In the genomic region with DNA sequence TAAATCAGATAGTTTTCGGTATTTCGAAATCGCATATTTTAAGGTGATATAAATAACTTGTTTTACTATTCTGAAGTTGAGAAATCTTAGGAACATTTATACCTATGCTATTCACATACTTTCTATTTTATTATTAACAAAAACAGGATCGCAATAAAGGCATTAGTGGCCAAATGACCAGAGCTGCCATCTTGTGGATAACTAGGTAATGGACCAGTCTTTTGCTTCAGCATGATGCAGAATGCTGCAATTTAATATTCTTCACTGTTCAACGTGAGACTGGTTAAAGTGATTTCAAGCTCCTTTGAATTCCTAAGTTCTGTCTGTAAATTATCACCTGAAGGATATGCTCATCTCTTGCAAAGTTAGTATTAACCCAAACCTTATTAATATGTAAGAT, we compare ENCODE assay signal across 16 mouse cellular contexts.
DNase-seq lines count a peak whose midpoint lies in the region; ATAC-seq and TF ChIP-seq lines count a peak whose summit lies in the region.
"Had no signal": no experiment of that assay in that cellular context is flagged by ENCODE, and none has a peak within 500 bp of the region (broad histone marks: within the 10 kb centered on the region; RNA-seq: fewer than 3 reads in every experiment).

No protein-coding gene starts in this region.

- H3K27me3 ChIP-seq in intestine, postnatal 0 days (replicated peaks; ENCODE audit: control insufficient read depth, insufficient read depth, low read length), result no peaks in the 10 kb centered on the region
- no peaks in the 10 kb centered on the region for H3K27me3 ChIP-seq in intestine, embryonic 16.5 days (replicated peaks; ENCODE audit: control insufficient read depth, insufficient read depth, low read length)
- H3K27me3 ChIP-seq: heart, embryonic 13.5 days; limb, embryonic 13.5 days; megakaryocyte, embryonic 14.5 days; neural tube, embryonic 12.5 days had no signal

- H3K9me3 ChIP-seq in intestine, postnatal 0 days (ENCODE audit: control insufficient read depth), result no peaks in the 10 kb centered on the region
- no peaks in the 10 kb centered on the region for H3K9me3 ChIP-seq in intestine, embryonic 16.5 days (ENCODE audit: control insufficient read depth, low read length)
- H3K9me3 ChIP-seq: heart, embryonic 13.5 days; limb, embryonic 13.5 days; megakaryocyte, embryonic 14.5 days; neural tube, embryonic 12.5 days had no signal

- no peaks in the 10 kb centered on the region for H3K4me1 ChIP-seq in intestine, postnatal 0 days (replicated peaks; ENCODE audit: control insufficient read depth, insufficient read depth, low read length)
- no peaks in the 10 kb centered on the region for H3K4me1 ChIP-seq in intestine, embryonic 16.5 days (ENCODE audit: control insufficient read depth, insufficient read depth, low read length)
- H3K4me1 ChIP-seq: heart, embryonic 13.5 days; limb, embryonic 13.5 days; megakaryocyte, embryonic 14.5 days; neural tube, embryonic 12.5 days had no signal

- peak; percentile 29 for DNase-seq in embryo, embryonic 10 days (ENCODE audit: low spot score)
- DNase-seq in embryo, embryonic 9.5 days (ENCODE audit: extremely low spot score), result no peak
- DNase-seq in 3T3-L1 (ENCODE audit: low read depth, low spot score), result peak; percentile 9
- DNase-seq in brain, embryonic 14.5 days (ENCODE audit: low read depth), result peak; percentile 69
- no peak for DNase-seq in left cerebral cortex, adult 9 months (ENCODE audit: low spot score in 2 of 2)
- DNase-seq: gastrocnemius, postnatal 14 days; kidney, postnatal 10 days; lung, adult 2 months; thymus, adult 18-20 months had no signal

- no peak overlapping the region for H3K4me2 ChIP-seq in intestine, postnatal 0 days (replicated peaks; ENCODE audit: low read depth)
- H3K4me2 ChIP-seq in intestine, embryonic 16.5 days (ENCODE audit: low read depth, low read length), result no peak overlapping the region
- H3K4me2 ChIP-seq: heart, embryonic 13.5 days; limb, embryonic 13.5 days; neural tube, embryonic 12.5 days had no signal

- peak; percentile 44 for TF ChIP-seq CTCF in intestine, postnatal 0 days (IDR thresholded peaks at IDR 0.05; ENCODE audit: low read depth)
- peak; percentile 42; the same call in 1 of the 2 replicates for TF ChIP-seq CTCF in brain, embryonic 14.5 days (IDR thresholded peaks at IDR 0.05; ENCODE audit: borderline replicate concordance, extremely low read depth, insufficient read depth, insufficient read length)

- no peak overlapping the region for H3K4me3 ChIP-seq in intestine, postnatal 0 days (ENCODE audit: low read depth, low read length)
- no peak overlapping the region for H3K4me3 ChIP-seq in intestine, embryonic 16.5 days (ENCODE audit: low read length)
- H3K4me3 ChIP-seq: heart, embryonic 13.5 days; limb, embryonic 13.5 days; megakaryocyte, embryonic 14.5 days; neural tube, embryonic 12.5 days had no signal

- no peak for TF ChIP-seq POLR2A in brain, embryonic 14.5 days (IDR thresholded peaks at IDR 0.05; ENCODE audit: borderline replicate concordance, extremely low read depth, insufficient read depth, insufficient read length, poor library complexity, severe bottlenecking)

- no peak overlapping the region for H3K27ac ChIP-seq in intestine, postnatal 0 days (ENCODE audit: low read depth, low read length)
- H3K27ac ChIP-seq in intestine, embryonic 16.5 days (ENCODE audit: low read length), result no peak overlapping the region
- H3K27ac ChIP-seq: heart, embryonic 13.5 days; limb, embryonic 13.5 days; neural tube, embryonic 12.5 days had no signal

- 76% methylated on average over 5 of the region's 5 CpGs for WGBS in intestine, postnatal 0 days
- 73% methylated on average over 5 of the region's 5 CpGs for WGBS in intestine, embryonic 16.5 days

- no peak for ATAC-seq in intestine, postnatal 0 days
- no peak for ATAC-seq in intestine, embryonic 16.5 days
- no peak for ATAC-seq in megakaryocyte-erythroid progenitor cell, adult 5-6 weeks (replicated peaks; ENCODE audit: low FRiP score, low TSS enrichment, poor library complexity, severe bottlenecking)

- no peaks in the 10 kb centered on the region for H3K36me3 ChIP-seq in intestine, postnatal 0 days (ENCODE audit: control insufficient read depth, insufficient read depth)
- H3K36me3 ChIP-seq in intestine, embryonic 16.5 days (ENCODE audit: control insufficient read depth, insufficient read depth, low read length), result no peaks in the 10 kb centered on the region
- H3K36me3 ChIP-seq: heart, embryonic 13.5 days; limb, embryonic 13.5 days; neural tube, embryonic 12.5 days had no signal

- H3K9ac ChIP-seq in intestine, postnatal 0 days (ENCODE audit: low read depth, low read length), result no peak overlapping the region
- no peak overlapping the region for H3K9ac ChIP-seq in intestine, embryonic 16.5 days (ENCODE audit: low read depth, low read length)
- H3K9ac ChIP-seq: heart, embryonic 13.5 days; limb, embryonic 13.5 days; neural tube, embryonic 12.5 days had no signal

Comparison
In these comparisons a context has a peak if more than half of its experiments do, and no peak if none do; other contexts are left out.
1. DNase-seq: peak in embryo, embryonic 10 days (single experiment), 3T3-L1 (single experiment) and brain, embryonic 14.5 days (single experiment); none in embryo, embryonic 9.5 days (single experiment) and left cerebral cortex, adult 9 months (0 of 2).